Mouse (Mus musculus): Measurements from ENCODE around the gene Mfsd6l.

Mfsd6l gene

DNA sequence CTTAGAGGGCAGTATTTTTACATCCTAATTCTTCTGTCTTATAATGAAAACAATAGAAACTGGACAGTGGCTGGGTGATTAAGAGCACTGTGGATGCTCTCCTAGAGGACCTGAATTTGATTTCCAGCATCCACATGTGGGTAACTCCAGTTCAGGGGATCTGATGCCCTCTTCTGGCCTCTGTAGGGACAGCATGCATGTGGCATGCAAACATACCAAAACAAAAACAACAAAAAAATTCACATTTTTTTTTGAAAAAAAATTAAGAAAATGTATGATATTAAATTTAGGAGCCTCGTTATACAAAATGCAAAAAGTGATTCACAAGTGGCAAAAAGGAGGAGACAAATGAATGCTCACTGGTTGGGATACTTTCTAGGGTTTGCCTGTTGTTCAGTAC lies 3.6 kb downstream of the Mfsd6l start:
- DNase-seq: no peak

DNA sequence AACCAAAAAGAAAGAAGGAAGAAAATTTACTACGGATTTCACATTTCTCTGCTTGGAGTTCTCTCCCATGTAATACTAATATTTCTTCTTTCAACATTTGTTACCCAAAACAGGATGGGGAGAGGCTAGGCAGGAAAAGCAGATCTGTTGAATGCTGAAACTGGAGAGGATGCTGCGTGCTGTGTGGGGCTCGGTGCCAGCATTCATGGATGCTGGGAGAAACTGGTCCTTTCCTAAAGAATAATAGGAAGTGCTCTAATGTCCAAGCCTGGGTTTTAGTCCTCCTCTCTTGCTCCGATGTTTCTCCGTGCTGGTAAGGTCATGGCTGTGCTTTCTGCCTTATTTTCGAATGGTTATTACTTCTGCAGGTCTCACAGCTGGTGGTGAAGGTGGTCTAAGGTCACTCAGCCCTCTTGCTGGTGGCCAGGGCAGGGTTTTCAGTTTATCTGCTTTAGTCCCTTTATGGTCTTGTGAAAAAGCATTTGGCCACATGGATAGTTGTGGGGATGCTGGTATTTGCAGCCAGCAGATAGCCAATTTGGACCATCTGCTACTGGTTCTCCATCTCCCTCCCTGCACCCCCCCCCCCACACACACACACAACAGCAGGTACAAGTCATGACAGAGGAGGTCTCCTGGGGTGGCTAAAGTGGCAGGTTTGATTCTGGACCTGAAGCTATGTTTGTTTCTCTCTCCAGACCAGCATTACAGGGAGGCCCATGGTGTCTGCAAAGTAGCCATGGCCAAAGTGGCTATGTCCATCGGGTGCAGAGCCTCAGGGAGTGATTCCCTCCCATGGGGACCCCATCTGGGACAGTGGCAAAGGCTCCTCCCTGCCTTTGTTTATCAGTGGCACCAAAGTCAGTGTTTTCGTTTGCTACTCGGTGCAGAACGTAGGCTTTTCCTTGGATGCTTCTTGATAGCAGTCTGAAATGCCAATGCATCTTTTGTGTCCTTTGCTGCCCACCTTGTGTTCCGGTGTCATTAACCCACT lies 6.3 kb downstream of the Mfsd6l start:
- DNase-seq: no peak

DNA sequence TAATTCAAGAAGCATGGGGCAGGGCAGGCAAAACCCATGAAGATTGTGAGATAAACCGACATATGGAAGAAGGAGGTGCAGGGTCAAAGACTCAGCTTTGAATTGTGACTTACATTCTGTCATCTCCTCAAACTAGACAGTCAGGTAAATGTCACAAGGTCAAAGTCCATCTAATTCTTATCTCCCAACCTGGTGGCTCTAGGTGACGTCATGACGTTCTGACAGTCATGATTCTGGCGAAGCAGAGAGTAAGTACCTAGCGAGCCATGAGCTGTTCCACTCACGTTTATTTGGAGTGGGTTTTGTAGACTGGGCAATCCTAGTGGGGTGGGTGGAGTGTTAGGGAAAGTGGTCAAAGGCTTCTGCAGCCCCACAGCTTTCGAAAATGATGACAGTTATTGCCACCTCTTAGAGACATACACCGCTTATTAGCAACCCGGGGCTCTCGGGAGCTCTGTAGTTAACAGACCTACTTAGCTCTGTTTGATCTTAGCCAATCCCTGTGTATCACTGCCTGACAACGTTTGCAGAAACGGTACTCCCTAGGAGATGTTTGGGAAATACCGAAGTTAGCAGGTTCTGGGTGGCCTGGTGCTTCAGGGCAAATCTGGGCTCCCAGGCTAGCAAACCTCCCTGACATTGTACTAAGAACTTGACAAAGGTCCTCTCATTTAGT lies 8.5 kb downstream of the Mfsd6l start:
- no peak for DNase-seq

DNA sequence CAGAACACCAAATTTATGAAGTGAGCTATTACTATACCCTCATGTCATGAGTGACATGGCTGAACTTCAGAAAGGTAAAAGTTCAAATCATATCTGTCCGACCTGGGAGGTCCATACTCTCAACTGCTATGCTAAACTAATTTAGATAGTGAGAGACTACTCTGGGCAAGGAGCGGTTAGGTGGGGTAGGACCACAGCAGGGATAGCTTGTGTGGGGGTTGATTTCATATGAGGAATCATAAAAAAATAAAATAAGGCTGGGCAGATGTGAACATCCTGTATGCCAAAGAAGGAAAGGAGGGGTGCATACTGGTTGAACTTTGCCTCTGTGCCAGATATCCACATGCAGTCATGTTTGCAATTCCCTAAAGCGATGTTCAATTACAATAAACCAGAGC lies 9.0 kb downstream of the Mfsd6l start:
- DNase-seq: no peak

DNA sequence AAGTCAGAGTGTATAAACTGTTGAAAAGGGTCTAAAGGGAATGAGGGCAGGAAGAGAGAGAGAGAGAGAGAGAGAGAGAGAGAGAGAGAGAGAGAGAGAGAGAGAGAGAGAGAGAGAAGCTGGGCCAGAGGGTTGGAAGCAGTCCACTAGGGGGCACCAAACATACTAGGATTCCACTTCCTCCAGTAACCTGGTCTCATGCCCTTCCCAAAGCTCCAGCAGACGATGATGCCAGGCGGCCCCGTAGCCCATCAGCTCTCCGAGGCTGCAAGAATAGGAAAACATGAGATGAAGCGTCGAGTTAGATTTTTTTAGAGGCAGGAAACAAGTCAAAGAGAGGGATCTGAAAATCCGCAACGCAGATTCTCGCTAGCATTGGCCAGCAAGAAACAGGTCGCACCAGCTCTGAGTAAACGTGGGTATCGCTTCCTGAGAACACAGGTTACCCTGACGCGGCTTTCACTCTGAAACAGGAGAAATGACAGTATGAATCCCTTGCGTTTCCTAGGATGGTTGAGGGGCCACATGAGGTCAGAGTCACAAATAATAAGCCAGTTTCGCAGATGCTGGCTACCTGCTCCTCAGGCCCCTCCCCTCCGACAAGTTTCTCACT lies 10.6 kb downstream of the Mfsd6l start:
- peak; percentile 83 for DNase-seq

DNA sequence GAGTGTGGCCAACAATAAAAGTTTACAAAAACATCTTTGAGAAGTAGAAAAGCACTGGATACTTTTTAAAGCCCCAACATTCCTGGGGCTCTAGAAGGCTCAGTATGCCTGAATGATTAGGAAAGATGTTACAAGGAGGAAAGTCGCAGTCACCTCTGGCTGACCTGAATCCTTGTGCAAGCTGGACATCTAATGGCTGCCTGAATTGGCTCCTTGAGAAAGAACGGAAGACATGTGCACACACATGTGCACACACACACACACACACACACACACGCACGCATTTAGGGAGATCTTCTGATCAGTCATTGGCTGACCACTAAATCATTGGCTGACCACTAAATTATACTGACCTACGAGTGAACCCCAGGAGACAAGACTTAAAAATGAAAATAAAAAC lies 14.9 kb downstream of the Mfsd6l start:
- DNase-seq: peak; percentile 21

DNA sequence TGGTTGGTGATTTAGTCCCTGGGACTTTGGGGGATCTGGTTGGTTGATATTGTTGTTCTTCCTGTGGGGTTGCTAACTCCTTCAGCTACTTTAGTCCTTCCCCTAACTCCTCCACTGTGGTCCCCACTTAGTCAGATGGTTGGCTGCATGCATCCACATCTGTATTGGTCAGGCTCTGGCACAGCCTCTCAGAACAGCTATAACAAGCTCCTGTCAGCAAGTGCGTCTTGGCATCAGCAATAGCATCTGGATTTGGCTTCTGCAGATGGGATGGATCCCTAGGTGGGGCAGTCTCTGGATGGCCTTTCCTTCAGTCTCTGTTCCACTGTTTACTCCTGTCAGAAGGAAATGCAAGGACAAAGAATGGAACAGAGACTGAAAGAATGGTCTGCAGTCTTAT lies 21.1 kb downstream of the Mfsd6l start:
- no peak for DNase-seq

DNA sequence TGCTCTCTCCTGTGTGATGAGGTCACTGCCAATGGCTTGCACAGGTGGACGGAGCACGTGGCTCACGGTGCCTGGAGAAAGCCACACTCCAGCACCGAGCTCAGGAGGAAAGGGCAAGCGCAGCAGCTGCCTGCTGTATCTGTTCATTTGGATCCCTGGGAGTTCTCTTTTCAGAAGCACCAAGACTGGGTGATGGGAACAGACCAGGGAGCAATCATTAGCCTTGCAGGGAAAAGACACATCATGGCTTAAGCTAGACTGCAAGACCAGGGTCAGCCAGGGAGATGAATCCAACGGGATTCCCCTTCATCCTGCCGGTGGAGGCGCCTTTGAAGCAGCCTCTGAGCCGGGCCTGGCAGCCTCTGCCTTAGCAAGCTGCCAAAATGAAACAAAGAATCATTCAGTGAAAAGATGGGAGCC lies 23.5 kb downstream of the Mfsd6l start:
- DNase-seq: peak; percentile 35

DNA sequence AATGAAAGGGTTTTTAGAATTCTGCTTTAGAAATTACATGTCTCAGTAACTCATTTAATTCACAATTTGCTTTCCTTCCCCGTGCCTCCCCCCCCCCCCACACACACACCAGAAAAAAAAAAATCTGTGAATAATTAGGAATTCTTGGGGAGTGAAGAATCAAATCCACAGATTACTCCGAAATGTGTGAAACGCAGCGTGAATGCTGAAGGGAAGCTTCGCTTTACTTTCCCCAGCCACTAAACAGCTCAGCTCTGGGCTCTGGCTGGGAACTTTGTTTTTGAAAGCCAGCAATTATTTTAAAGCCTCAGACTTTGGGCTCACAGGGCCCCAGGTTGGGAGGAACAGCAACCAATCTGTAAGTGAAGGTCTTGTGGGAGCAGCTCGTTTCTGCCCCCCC lies 24.6 kb downstream of the Mfsd6l start:
- no peak for DNase-seq

DNA sequence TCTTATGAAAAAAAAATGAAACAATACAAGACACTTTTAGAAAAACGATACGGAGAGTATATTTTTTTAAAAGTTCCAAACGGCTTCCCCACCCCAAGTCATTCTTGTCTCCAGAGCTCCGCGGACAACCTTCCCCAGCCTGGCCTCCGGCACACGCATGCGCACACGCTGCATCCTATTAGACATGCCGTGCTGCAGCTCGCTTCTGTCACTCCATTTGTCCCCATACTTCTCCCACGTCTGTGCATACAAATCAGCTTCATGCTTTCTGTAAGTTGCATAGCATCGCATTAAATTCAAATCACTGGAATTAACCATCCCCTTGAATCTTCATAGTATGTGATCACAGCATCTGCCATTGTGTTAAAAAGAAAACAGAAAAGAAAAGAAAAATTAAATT lies 27.2 kb downstream of the Mfsd6l start:
- DNase-seq: peak; percentile 28

DNA sequence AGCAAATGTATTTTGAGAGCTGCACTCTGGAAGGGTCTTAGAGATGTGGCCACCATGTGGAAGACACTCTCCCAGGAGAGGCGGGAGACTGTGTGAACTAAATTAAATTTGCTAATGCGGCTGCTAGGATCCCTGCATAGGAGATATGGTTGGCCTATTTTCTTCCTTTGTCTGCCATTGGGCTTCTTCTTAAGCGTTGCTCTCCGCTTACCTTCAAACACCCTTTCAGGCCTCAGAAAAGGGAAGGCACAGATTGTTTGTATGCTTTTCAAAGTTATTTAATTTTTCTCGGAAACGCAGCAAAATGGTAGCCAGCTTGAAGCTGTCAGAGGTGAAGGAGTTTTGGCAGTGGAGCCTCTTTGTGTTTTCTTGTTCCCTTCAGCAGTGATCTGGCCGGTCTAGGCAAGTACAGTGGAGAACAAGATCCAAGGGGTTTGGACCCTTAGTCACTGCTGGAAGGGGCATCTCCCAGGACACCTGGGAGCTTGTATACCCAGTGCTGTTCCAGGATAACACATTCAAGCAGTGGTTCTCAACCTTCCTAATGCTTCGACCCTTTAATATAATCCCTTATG lies 28.0 kb downstream of the Mfsd6l start:
- DNase-seq: no peak

DNA sequence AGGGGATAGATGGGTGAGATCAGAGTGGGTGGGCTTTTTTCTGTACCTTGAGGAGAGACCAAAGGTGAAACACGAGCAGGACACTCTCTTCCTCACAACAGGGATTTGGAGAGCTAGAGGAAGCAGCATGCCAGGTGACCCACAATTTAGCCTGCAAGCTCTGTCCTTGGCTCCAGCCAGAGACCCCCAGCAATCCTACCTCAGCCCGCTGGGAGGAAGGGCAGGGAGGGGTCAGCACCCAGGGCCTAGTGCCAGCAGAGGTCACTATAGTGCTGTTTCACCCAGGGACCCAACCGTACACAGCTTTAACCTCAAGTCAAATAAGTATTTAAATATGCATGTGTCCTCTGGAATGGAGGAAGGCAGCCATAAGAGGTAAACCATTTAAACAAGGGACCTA lies 29.9 kb downstream of the Mfsd6l start:
- DNase-seq: no peak

DNA sequence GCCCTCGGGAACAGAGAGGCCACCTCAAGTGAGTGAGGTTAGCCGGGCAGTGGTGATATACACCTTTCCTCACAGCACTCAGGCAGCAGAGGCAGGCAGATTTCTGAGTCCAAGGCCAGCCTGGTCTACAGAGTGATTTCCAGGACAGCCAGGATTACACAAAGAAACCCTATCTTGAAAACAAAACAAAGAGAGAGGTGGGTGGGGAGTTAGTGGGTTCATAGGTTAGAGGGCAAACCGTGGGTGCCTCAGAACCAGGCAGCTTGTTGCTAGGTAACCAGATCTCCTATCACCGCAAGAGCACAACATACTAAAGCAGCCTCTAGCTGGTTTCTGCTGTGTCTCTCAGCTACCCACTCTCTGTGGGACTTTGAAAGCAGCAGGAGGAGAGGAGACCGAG lies 30.7 kb downstream of the Mfsd6l start, which contains the start of gene Ccdc42:
Gene Ccdc42 (plus strand): TSS at position 301 of the 400 bp plus-strand sequence.
- no peak for DNase-seq

DNA sequence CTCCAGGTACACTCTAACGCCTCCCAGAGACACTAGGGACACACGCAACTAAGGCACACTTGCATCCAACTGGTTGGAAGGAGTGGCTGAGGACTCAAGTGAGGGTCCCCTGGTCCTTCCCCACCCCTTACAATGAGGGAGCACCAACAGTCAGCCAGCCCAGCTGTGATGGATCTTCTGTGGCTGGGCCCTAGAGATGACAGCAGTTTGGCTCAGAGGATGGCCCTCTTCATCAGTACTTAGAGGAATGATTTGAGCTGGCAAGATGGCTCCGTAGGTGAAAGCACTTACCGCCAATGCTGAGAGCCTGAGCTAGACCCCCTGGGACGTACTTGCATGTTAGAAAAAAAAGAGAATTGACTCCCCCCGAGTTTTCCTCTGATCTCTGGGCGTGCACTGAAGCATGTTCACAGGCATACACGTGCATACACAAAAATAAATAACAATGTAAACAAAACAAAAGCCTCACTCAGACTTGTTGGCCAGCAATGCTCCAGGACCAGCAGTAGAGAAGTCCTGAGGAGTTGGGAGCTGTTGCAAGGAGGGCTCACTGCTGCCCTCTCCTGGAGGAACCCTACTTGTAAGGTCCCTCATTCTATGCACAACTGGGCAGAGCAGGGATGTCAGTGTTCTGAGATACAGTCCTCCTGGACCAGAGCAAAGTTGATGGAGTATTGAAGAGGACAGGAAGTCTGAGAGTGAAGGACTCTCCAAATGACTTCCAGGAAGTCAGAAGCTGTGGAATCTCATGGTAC lies 33.2 kb downstream of the Mfsd6l start:
- peak; percentile 93 for DNase-seq

DNA sequence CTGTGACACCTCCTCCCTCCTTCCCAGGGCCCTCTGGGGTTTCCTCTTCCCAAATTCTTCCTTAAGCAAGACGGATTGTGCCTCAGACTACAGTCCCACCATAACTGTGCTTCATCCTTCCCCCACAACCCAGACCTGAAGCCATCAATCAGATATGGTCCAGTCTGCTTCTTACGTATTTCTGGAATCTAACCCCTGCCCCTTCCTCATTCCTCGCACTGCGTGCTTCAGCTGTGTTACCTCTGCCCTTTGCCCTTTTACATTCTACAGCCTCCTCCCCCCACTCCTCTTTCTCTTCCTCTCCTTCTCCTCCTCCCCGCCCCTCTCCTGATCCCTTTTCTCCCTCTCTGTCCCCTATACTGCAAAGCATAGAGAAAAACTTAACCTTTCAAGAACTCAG lies 35.7 kb downstream of the Mfsd6l start:
- no peak for DNase-seq

DNA sequence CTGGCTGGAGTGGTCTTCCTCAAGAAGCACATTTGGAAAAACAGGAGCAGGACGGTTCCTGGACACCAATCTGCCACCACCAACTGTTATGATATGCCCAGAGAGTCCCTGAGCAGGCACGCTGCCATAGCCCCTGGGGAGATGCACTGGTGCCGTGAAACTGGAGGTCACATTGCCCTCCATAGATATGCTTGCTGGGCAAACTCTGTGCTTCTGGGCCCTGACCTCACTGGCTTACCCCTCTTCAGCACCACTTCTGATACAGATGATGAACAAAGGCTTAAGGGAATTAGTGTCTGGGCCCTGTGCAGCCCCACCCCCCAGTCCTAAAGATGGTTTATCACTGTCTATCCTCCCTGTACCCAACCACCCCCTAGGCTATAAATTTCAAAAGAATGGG lies 37.3 kb downstream of the Mfsd6l start:
- DNase-seq: no peak

DNA sequence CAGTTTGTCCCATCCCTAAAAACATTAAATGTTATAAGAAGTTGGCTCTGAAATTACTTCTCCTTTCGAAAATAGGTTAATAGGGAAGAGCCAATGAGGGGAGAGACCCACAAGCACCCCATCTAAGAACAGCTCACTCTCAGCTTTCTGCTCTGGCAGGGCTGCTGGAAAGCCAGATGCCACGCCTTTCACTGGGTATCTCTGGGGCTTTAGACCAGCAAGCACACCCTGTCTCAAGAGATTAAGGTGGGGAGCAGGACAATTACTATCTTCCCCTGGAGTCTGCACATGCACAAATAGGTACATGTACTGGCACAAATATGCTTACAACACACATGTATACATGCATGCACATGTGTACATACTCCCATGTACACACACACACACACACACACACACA lies 41.9 kb downstream of the Mfsd6l start:
- no peak for DNase-seq

DNA sequence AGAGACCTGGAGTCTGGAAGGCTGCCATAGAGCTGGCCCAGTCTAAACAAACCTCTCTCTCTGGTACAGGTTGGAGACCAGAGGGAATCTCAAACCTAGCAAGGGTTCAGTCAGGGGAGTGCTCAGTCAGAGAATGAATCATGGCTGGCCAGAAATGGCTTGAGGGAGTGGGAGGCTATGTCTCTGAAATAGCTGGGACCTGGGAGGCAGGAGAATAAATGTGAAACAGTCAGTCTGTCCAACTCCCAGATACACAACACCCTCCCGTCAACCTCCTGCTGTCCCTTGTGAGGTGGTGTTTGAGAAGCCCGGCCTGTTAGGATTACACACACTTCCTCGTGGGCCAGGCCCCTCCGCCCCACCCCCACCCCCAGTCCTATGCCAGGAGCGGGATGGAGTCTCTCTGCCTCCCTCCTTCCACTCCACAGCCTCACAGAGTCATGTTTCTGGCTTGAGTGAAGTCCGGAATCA lies 44.6 kb downstream of the Mfsd6l start:
- DNase-seq: peak; percentile 64

DNA sequence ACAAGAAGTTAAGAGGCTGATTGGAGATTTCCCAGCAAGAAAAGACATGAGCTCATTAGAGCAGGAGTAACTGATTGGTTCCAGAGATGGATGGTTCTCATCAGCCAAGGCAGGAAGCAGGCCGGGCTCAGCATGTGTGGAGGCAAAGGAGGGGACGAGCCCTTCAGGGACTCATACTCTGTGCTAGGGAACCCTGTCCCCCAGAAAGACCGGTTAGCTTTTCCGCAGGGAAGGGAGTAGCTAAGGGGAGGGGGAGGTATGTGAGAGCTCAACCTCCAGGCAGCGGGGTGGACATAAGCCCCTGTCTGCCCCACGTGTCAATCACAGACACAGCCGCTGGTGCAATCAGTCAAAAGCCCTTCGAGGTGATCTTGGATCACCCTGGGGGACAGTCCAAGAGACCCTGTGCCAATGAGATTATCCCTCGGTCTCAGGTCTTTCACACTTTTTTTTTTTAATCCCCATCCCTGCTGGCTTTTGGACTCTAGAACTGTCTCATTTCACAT lies 45.6 kb downstream of the Mfsd6l start:
- DNase-seq: no peak

DNA sequence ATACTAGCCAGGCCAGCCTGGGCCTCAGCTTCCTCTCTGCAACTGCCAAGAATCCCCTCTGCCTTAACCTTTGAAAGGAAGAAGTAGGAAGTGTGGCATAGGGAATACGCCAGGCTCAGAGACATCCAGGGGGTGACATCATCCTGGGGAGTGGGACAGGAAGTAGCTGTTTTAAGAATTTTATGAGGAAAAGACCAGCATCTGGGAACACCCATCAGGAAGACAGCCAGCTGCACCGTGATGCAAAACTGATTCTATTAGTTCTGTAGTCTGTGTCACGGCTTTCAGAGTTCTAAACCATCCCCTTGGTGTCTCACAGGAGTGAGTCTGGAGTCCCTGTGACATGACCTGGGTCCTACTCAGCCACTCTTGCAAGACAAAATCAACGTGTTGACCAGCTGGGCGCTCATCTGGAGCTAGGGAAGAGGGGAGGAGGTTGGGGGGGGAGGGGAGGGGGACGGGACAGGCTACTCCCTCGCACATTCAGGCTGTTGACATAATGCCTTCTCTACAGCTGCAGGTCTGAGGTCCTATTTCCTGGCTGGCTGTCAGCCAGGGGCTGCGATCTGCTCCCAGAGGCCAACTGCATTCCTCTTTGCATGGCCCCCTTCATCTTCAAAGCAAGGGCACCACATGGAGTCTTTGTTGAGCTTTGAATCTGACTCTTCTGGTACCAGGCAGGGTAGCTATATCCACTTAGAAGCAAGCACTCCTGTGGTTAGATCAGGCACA lies 46.4 kb downstream of the Mfsd6l start:
- DNase-seq: peak; percentile 50

DNA sequence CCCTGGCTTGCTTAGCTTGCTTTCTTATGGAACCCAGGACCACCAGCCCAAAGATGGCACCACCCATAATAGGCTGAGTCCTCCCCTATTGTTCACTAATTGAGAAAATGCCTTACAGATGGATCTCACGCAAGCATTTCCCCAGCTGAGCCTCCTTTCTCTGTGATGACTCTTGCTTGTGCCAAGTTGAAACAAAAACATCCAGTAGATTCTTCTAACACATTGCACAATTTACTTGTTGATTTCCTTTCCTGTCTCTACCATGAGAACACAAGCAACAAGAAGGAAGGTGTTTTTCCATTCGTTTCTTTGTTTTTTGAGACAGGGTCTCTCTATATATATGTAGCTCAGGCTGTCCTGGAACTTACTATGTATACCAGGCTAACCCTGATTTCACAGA lies 51.1 kb downstream of the Mfsd6l start:
- DNase-seq: no peak
